Mouse (Mus musculus) liver, embryonic 11.5 days (tissue): Measurements from ENCODE around the gene Phf1. TPM values are rescaled to one million over a fixed set of nuclear protein-coding genes. Genes with fewer than 3 reads are reported as not detected.
A peak's percentile ranks its signal among the peaks of the same experiment; 100 is the strongest.
"Not testable (repeated sequence)": the region's sequence is repeated elsewhere in the genome, so short reads cannot be mapped to it uniquely, and the experiment has no call there.

ENCODE experiments used
- ATAC-seq: fragments of 200-750 bp; cut with Nextera tagmentation; replicated peaks from 2 replicates; pipeline ENCODE4 v1.8.0; 2017; ENCODE audit warnings: moderate number of reproducible peaks, mild to moderate bottlenecking, moderate TSS enrichment, moderate library complexity; ENCODE audit not compliant: low FRiP score
- DNase-seq: peaks from one replicate; pipeline ENCODE4 v3.0.0-alpha.2; 2017; ENCODE audit warnings: low spot score
- H3K27ac ChIP-seq: fragments of 300-500 bp; sonication (generic); 2 replicates; pipeline ENCODE4 v1.5.1; 2014; ENCODE audit warnings: mild to moderate bottlenecking, low read depth, low read length, control low read depth
- H3K27me3 ChIP-seq: fragments of 300-500 bp; sonication (generic); replicated peaks from 2 replicates; pipeline ENCODE4 v1.6.1; 2014; ENCODE audit warnings: low read length, mixed read lengths; ENCODE audit not compliant: control insufficient read depth, insufficient read depth
- H3K36me3 ChIP-seq: fragments of 300-500 bp; sonication (generic); 2 replicates; pipeline ENCODE4 v1.6.1; 2014; ENCODE audit warnings: mild to moderate bottlenecking, low read length, moderate library complexity, mixed read lengths; ENCODE audit not compliant: control insufficient read depth, insufficient read depth
- H3K4me1 ChIP-seq: fragments of 300-500 bp; sonication (generic); replicated peaks from 2 replicates; pipeline ENCODE4 v1.6.1; 2014; ENCODE audit warnings: low read length, mixed read lengths; ENCODE audit not compliant: control insufficient read depth, insufficient read depth
- H3K4me2 ChIP-seq: fragments of 300-500 bp; sonication (generic); 2 replicates; pipeline ENCODE4 v1.6.1; 2014; ENCODE audit warnings: mild to moderate bottlenecking, control low read depth, moderate library complexity
- H3K4me3 ChIP-seq: fragments of 300-500 bp; sonication (generic); 2 replicates; pipeline ENCODE4 v1.5.1; 2014; ENCODE audit warnings: low read depth, low read length, control low read depth
- H3K9ac ChIP-seq: fragments of 300-500 bp; sonication (generic); 2 replicates; pipeline ENCODE4 v1.6.1; 2014; ENCODE audit warnings: low read depth, low read length, control low read depth
- H3K9me3 ChIP-seq: fragments of 300-500 bp; sonication (generic); 2 replicates; pipeline ENCODE4 v1.6.1; 2016; ENCODE audit warnings: low read length, inconsistent platforms, mixed read lengths; ENCODE audit not compliant: control insufficient read depth
- WGBS: fragments of 180-500 bp; shearing (Covaris S2); extraction: QIAGEN DNeasy Blood & Tissue Kit; methylation state at CpG from one replicate; pipeline ENCODE4 v1.1.7; 2014; 5-methylcytosine and 5-hydroxymethylcytosine counted together
- polyA plus RNA-seq: library from polyadenylated mRNA; unstranded; fragments of >200 nt; fragmentation: Nextera tagmentation; extraction: Ambion mirVana; gene quantifications from 2 replicates; pipeline ENCODE4 v1.2.1, GENCODE M21; 2014

Gene Phf1
- polyA plus RNA-seq, 1 experiment from 2014 or later, result 3.2 TPM

DNA sequence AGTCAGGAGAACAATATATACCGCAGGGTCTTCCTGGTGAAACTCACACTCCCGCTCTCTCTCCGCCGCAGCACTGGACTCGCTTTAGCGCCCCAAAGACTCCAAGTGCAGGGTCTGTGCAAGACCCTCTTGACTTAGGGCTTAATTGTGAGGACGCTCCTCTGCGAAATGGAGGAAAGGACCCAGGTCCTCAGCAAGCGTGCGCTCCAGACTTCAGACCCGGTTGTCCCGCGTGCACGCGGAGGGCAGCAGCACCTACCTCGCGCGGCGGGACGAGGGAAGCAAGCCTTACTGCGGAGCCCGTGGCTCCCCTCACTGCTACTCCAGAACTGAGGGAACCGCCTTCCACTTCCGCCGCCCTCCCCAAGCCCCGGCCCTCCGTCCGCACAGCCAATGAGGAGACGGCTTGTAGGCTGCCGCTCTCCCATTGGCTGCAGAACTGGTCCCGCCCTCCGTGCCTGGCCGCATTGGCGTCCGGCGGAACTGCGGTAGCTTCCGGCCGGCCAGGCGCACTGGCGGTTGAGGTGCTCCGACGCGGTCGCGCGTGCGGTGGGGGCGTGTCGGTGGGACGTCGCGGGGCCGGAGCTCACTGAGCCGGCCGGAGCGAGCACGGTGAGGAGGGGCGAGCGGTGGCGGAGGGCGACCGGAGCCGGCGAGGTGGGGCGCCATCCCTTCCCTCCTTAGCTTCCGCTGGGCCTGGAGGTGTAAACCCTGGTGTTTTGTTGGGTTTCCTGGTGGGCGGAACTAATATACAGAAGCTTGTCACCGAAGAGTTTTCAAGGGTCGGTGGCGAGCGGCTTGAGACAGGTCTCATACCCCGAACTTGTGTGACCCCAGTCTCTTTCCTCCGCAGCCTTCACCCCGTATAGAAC is 40.1 kb downstream of the Phf1 start, which contains the start of gene Zbtb9:
Zbtb9 (plus strand) TSS at position 465 of the 872 bp plus-strand sequence.
- peak; percentile 99 for ATAC-seq
- WGBS, result under 1% methylated on average over 75 of the region's 75 CpGs
- Histone ChIP-seq H3K9me3 (no peaks in the 10 kb centered on the region), H3K27me3 (no peaks in the 10 kb centered on the region), H3K4me1 (peaks cover 18% of the 10 kb centered on the region), H3K4me3 (peak within 1 kb of the TSS; percentile 72), H3K4me2 (peak within 1 kb of the TSS; percentile 96), H3K9ac (peak within 1 kb of the TSS; percentile 88), H3K27ac (peak within 1 kb of the TSS; percentile 77), H3K36me3 (peaks cover 18% of the 10 kb centered on the region)
- DNase-seq, result peak; percentile 94

GRCm38 (mm10) chr17:26974547-26974946 is 41.7 kb downstream of the Phf1 start:
- Histone ChIP-seq H3K9me3 (no peaks in the 10 kb centered on the region), H3K9ac (no peak overlapping the region), H3K27me3 (no peaks in the 10 kb centered on the region), H3K27ac (no peak overlapping the region), H3K36me3 (peaks cover 27% of the 10 kb centered on the region), H3K4me2 (peak overlapping the region; percentile 96), H3K4me1 (peaks cover 18% of the 10 kb centered on the region), H3K4me3 (no peak overlapping the region)
- ATAC-seq (no peak), DNase-seq (no peak)
- 88% methylated on average over 15 of the region's 15 CpGs for WGBS

- no peak overlapping the region for H3K4me2 ChIP-seq
- H3K9me3 ChIP-seq, result no peaks in the 10 kb centered on the region
- ATAC-seq (no peak), DNase-seq (no peak)
- H3K4me1 ChIP-seq, result peaks cover 18% of the 10 kb centered on the region
- no peak overlapping the region for H3K9ac ChIP-seq
- H3K36me3 ChIP-seq, result peaks cover 27% of the 10 kb centered on the region
- H3K27ac ChIP-seq, result no peak overlapping the region
- no peaks in the 10 kb centered on the region for H3K27me3 ChIP-seq
- no peak overlapping the region for H3K4me3 ChIP-seq
Measured at GRCm38 (mm10) chr17:26975415-26975814, 42.6 kb downstream of the Phf1 start.

- H3K4me2 ChIP-seq, H3K4me1 ChIP-seq, DNase-seq, H3K4me3 ChIP-seq, H3K27me3 ChIP-seq, H3K27ac ChIP-seq, H3K9me3 ChIP-seq, ATAC-seq, H3K9ac ChIP-seq: not testable (repeated sequence)
- WGBS, result 88% methylated on average over 6 of the region's 6 CpGs
- peaks cover 27% of the 10 kb centered on the region for H3K36me3 ChIP-seq
Measured at GRCm38 (mm10) chr17:26977354-26977753, 44.5 kb downstream of the Phf1 start.

GRCm38 (mm10) chr17:26979426-26979825 is 46.6 kb downstream of the Phf1 start:
- Histone ChIP-seq H3K27ac (no peak overlapping the region), H3K36me3 (peaks cover 27% of the 10 kb centered on the region), H3K4me1 (peaks cover under 1% of the 10 kb centered on the region), H3K27me3 (no peaks in the 10 kb centered on the region), H3K9ac (no peak overlapping the region), H3K4me3 (no peak overlapping the region), H3K4me2 (no peak overlapping the region), H3K9me3 (no peaks in the 10 kb centered on the region)
- no peak for ATAC-seq
- DNase-seq, result no peak
- 61% methylated on average over 2 of the region's 2 CpGs for WGBS

DNA sequence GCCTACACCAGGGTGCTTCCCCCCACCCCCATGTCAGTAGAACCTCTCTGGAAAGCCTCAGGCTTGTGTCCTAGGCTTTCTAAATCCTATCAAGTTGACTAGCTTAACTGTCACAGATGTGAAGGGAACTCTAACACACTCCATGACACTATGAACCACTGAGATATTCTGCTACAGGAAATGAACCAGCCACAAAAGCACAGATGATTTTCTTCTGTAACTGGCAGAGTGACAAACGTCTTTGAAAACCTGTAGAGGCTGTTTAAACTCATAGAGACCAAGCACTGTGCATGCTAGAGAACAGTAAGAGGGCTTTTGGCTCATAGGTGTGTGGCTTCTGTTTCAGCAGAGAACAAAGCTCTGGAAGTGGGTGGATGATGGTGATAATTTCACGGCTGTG is 48.2 kb downstream of the Phf1 start:
- DNase-seq (no peak), ATAC-seq (no peak)
- H3K36me3 ChIP-seq, result peaks cover 22% of the 10 kb centered on the region
- H3K9ac ChIP-seq, result no peak overlapping the region
- H3K9me3 ChIP-seq, result no peaks in the 10 kb centered on the region
- no peaks in the 10 kb centered on the region for H3K27me3 ChIP-seq
- no peak overlapping the region for H3K4me2 ChIP-seq
- 54% methylated on average over 2 of the region's 2 CpGs for WGBS
- H3K27ac ChIP-seq, result no peak overlapping the region
- no peak overlapping the region for H3K4me3 ChIP-seq
- H3K4me1 ChIP-seq, result no peaks in the 10 kb centered on the region; the same call in 1 of the 2 replicates

DNA sequence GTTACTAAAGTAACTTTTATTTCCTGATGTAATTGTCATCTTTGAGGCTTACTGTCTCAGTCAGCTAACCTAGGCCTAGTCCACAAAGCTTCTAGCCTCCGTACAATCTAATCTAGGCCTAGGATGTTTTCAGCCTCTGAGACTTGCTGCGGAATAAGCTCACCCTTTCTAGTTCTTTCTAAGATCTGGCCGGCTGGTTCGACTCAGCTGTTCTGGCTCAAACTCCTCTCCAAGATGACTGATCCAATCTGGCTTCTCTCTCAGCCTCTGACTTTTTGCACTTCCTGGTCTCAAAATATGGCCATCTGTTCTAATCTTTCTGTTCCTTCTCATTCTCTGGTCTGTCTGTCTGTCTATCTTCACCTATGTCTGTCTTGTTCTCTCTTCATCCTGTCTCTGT is 50.5 kb downstream of the Phf1 start:
- Histone ChIP-seq H3K9me3 (no peaks in the 10 kb centered on the region), H3K4me3 (no peak overlapping the region), H3K4me1 (no peaks in the 10 kb centered on the region), H3K27ac (no peak overlapping the region), H3K27me3 (no peaks in the 10 kb centered on the region), H3K36me3 (peaks cover 4% of the 10 kb centered on the region), H3K4me2 (no peak overlapping the region), H3K9ac (no peak overlapping the region)
- 93% methylated on average over 4 of the region's 4 CpGs for WGBS
- ATAC-seq (no peak), DNase-seq (no peak)

- H3K9me3 ChIP-seq, result no peaks in the 10 kb centered on the region
- no peak overlapping the region for H3K27ac ChIP-seq
- no peaks in the 10 kb centered on the region for H3K4me1 ChIP-seq
- 80% methylated on average over 10 of the region's 10 CpGs for WGBS
- DNase-seq (no peak), ATAC-seq (no peak)
- H3K9ac ChIP-seq, result no peak overlapping the region
- no peaks in the 10 kb centered on the region for H3K27me3 ChIP-seq
- no peak overlapping the region for H3K4me3 ChIP-seq
- no peak overlapping the region for H3K4me2 ChIP-seq
- no peaks in the 10 kb centered on the region for H3K36me3 ChIP-seq
Measured at GRCm38 (mm10) chr17:26985503-26986179, 52.8 kb downstream of the Phf1 start.
